Mouse (Mus musculus) neutrophil, adult 65 days (primary cell): Measurements from ENCODE around the gene Olfr787. TPM values are rescaled to one million over a fixed set of nuclear protein-coding genes. Genes with fewer than 3 reads are reported as not detected.

Experiments
- total RNA-seq: library from RNA; stranded (reverse); gene quantifications from 2 replicates; pipeline ENCODE4 v1.2.4, GENCODE M21; 2023

The Olfr787 gene
- total RNA-seq: not detected in 2 replicates

DNA sequence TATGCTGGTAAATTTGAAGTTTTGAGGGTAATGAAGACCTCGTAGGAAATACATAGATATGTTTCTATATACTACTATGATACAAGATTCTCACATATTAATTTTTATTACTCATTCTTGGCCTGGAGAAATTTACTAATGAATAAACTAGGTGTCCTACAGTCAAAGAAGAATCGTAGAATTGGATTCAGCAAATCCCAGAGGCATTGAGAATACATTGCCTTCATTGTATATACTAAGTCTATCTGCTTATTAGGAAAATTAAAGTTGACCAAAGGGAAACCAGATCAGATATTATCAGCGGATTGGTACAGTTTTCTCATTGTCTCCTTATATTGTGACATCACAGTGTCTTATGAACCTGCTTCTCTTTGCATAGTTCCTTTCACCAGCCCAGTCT is at the start of gene Olfr787:
TSS of gene Olfr787 (plus strand) at position 301 of the 400 bp plus-strand sequence.

GRCm38 (mm10) chr10:129427006-129427405 is 34.7 kb upstream of the Olfr787 start, which contains the start of gene Olfr786:
TSS of gene Olfr786 (plus strand) at chr10:129427306.

GRCm38 (mm10) chr10:129470698-129471097 is 9.0 kb downstream of the Olfr787 start, which contains the start of gene Olfr788:
TSS of gene Olfr788 (plus strand) at chr10:129470998.

GRCm38 (mm10) chr10:129484452-129484851 is 22.8 kb downstream of the Olfr787 start, which contains the start of gene Olfr789:
TSS of gene Olfr789 (plus strand) at chr10:129484752.

DNA sequence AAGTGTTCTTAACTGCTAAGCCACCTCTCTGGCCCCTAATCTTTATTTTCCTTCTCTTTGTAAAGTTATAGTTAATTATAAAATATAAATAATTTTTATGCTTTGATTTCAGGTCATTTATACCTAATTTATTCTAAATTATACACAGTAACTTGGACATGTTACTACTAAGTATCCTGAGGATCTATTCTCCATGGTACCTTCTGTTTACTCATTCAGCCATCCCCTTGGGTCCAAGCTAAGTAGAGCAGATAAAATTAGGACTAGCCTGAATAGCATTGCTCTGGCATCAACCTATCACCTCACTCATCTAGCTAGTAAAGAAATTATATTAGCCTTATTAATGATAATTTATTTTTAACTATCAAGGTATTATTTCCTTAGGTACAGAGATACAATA is 36.5 kb downstream of the Olfr787 start, which contains the start of gene Olfr790:
TSS of gene Olfr790 (plus strand) at position 301 of the 400 bp plus-strand sequence.

Other genes starting within 250 kb of the Olfr787 start
- not detected in 2 replicates for gene Olfr774, start 225.7 kb upstream of the Olfr787 start, total RNA-seq
- not detected in 2 replicates for gene Olfr775, start 213.4 kb upstream of the Olfr787 start, total RNA-seq
- gene Olfr776, start 202.7 kb upstream of the Olfr787 start, total RNA-seq: not detected in 2 replicates
- not detected in 2 replicates for gene Olfr777, start 190.4 kb upstream of the Olfr787 start, total RNA-seq
- gene Olfr780, start 143.7 kb upstream of the Olfr787 start, total RNA-seq: not detected in 2 replicates
- not detected in 2 replicates for gene Olfr781, start 133.0 kb upstream of the Olfr787 start, total RNA-seq
- not detected in 2 replicates for gene Olfr782, start 113.0 kb upstream of the Olfr787 start, total RNA-seq
- gene Olfr784, start 77.8 kb upstream of the Olfr787 start, total RNA-seq: 0.28 TPM in 1 of 2 replicates, not detected in the other
- gene Olfr785, start 56.4 kb upstream of the Olfr787 start, total RNA-seq: not detected in 2 replicates
- not detected in 2 replicates for gene Olfr786, start 34.6 kb upstream of the Olfr787 start, total RNA-seq
- gene Olfr788, start 9.1 kb downstream of the Olfr787 start, total RNA-seq: not detected in 2 replicates
- 0.09 TPM in 1 of 2 replicates, not detected in the other for gene Olfr789, start 22.9 kb downstream of the Olfr787 start, total RNA-seq
- not detected in 2 replicates for gene Olfr790, start 36.6 kb downstream of the Olfr787 start, total RNA-seq
- not detected in 2 replicates for gene Olfr791, start 59.9 kb downstream of the Olfr787 start, total RNA-seq
- not detected in 2 replicates for gene Olfr792, start 77.3 kb downstream of the Olfr787 start, total RNA-seq
- not detected in 2 replicates for gene Olfr794, start 105.8 kb downstream of the Olfr787 start, total RNA-seq
- gene Olfr796, start 150.7 kb downstream of the Olfr787 start, total RNA-seq: not detected in 2 replicates
- gene Olfr798, start 166.1 kb downstream of the Olfr787 start, total RNA-seq: not detected in 2 replicates
- gene Olfr799, start 175.6 kb downstream of the Olfr787 start, total RNA-seq: not detected in 2 replicates
- not detected in 2 replicates for gene Olfr800, start 195.8 kb downstream of the Olfr787 start, total RNA-seq
- gene Olfr801, start 212.0 kb downstream of the Olfr787 start, total RNA-seq: not detected in 2 replicates
- not detected in 2 replicates for gene Olfr802, start 226.3 kb downstream of the Olfr787 start, total RNA-seq
- gene Olfr803, start 232.4 kb downstream of the Olfr787 start, total RNA-seq: not detected in 2 replicates
- not detected in 2 replicates for gene Olfr804, start 241.3 kb downstream of the Olfr787 start, total RNA-seq